Comparison of ENCODE assay signal across 8 mouse cellular contexts in the genomic region with DNA sequence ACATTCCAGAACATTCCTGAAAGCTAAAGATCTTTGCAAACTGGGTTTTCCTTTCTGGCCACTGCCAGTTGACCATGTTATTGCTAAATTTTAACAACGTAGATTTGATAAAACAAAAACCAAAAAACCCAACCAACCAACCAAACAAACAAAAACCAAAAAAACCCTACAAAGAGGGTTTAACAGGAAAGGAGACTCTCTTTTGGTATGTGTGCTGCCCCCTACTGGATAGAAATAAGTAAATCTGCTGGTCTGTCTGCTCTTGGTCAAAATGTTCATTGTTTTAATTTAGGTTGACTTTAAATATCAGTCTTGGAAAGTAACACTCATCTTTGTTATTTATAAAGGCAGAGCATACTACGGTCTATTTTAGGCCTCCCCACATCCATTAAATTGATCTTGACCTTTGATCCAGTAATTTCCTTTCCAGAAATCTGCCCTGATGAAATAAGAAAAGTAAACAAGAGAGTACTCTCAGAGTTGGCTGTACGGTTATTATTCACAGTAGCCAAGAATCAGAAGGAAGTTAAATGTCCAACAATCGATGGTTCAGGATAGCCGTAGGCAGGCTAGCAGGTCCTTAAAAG. TPM values are rescaled to one million over a fixed set of nuclear protein-coding genes. Genes with fewer than 3 reads are reported as not detected.
DNase-seq lines count a peak whose midpoint lies in the region; ATAC-seq and TF ChIP-seq lines count a peak whose summit lies in the region.

No protein-coding gene starts in this region.

- intact Hi-C loops in gastrocnemius, postnatal 14 days (cut with DNase I; ENCODE audit: low total_unique reads), result loop anchor here (5.0 kb wide), 1 partner anchor 131 kb away; no protein-coding TSS in a partner anchor

- H3K4me3 ChIP-seq in midbrain, embryonic 11.5 days (ENCODE audit: low read depth, low read length), result no peak overlapping the region
- no peak overlapping the region for H3K4me3 ChIP-seq in midbrain, embryonic 10.5 days
- no peak overlapping the region for H3K4me3 ChIP-seq in small intestine, adult 2 months (ENCODE audit: low read depth, low read length)

- TF ChIP-seq POLR2A in small intestine, adult 2 months (IDR thresholded peaks at IDR 0.05; ENCODE audit: low read depth, low read length), result no peak

- H3K4me2 ChIP-seq in midbrain, embryonic 11.5 days, result no peak overlapping the region

- no peak for TF ChIP-seq CTCF in small intestine, adult 2 months (IDR thresholded peaks at IDR 0.05; ENCODE audit: extremely low read depth, insufficient read length, insufficient replicate concordance, low read depth, low read length)

- H3K9me3 ChIP-seq in midbrain, embryonic 11.5 days (ENCODE audit: control insufficient read depth, low read length), result no peaks in the 10 kb centered on the region
- no peaks in the 10 kb centered on the region for H3K9me3 ChIP-seq in midbrain, embryonic 10.5 days (replicated peaks)

- H3K4me1 ChIP-seq in midbrain, embryonic 11.5 days (ENCODE audit: control insufficient read depth, insufficient read depth, low read length), result peaks cover 8% of the 10 kb centered on the region; the same call in 1 of the 2 replicates
- H3K4me1 ChIP-seq in midbrain, embryonic 10.5 days, result peaks cover 11% of the 10 kb centered on the region
- H3K4me1 ChIP-seq in small intestine, adult 2 months (ENCODE audit: control insufficient read depth, insufficient read depth, insufficient read length, low read length), result peaks cover 14% of the 10 kb centered on the region

- H3K27me3 ChIP-seq in midbrain, embryonic 11.5 days (ENCODE audit: control insufficient read depth, insufficient read depth, low read length), result no peaks in the 10 kb centered on the region
- no peaks in the 10 kb centered on the region for H3K27me3 ChIP-seq in midbrain, embryonic 10.5 days (ENCODE audit: low read depth, poor library complexity, severe bottlenecking)
- no peaks in the 10 kb centered on the region for H3K27me3 ChIP-seq in small intestine, adult 2 months (ENCODE audit: control insufficient read depth, insufficient read depth, low read length)

- no peaks in the 10 kb centered on the region for H3K36me3 ChIP-seq in midbrain, embryonic 11.5 days (ENCODE audit: control insufficient read depth, insufficient read depth, low read length)
- H3K36me3 ChIP-seq in midbrain, embryonic 10.5 days, result no peaks in the 10 kb centered on the region
- H3K36me3 ChIP-seq in small intestine, adult 2 months (ENCODE audit: control insufficient read depth, insufficient read depth, low read length), result no peaks in the 10 kb centered on the region

- no peak overlapping the region for H3K9ac ChIP-seq in midbrain, embryonic 11.5 days (ENCODE audit: low read length)

- DNase-seq in gastrocnemius, adult 18-20 months (ENCODE audit: low spot score), result peak; percentile 24
- no peak for DNase-seq in gastrocnemius, postnatal 14 days
- peak; percentile 82 for DNase-seq in midbrain, embryonic 11.5 days (ENCODE audit: low spot score, missing footprints)
- DNase-seq in midbrain, embryonic 10.5 days (ENCODE audit: low spot score), result no peak
- DNase-seq in induced T-regulatory cell, adult 2 months (ENCODE audit: low read depth), result peak; percentile 67
- DNase-seq in layer of hippocampus, postnatal 25 days (ENCODE audit: extremely low spot score in 1 of 2, low spot score in 1 of 2), result no peak
- no peak for DNase-seq in yolk sac, embryonic 10.5 days (ENCODE audit: low spot score)

- no peak for ATAC-seq in midbrain, embryonic 11.5 days (ENCODE audit: low FRiP score)

- WGBS in midbrain, embryonic 11.5 days, result 76% methylated on average over 5 of the region's 5 CpGs
- WGBS in midbrain, embryonic 10.5 days, result 69% methylated on average over 5 of the region's 5 CpGs
- WGBS in small intestine, adult 2 months, result 9% methylated on average over 5 of the region's 5 CpGs

- no peak overlapping the region for H3K27ac ChIP-seq in midbrain, embryonic 11.5 days (ENCODE audit: low read depth, low read length)
- H3K27ac ChIP-seq in midbrain, embryonic 10.5 days (replicated peaks), result no peak overlapping the region
- H3K27ac ChIP-seq in small intestine, adult 2 months (ENCODE audit: insufficient read depth, low read depth, low read length), result peak overlapping the region; percentile 81

RNA-seq across cellular contexts. Expression of gene Prr5l, which starts 54.7 kb away (rescaled TPM):
- under 1 TPM; 0.16 to 0.19 TPM for total RNA-seq in gastrocnemius, adult 18-20 months (2021)
- 1 to 10 TPM; 1.1 to 2.2 TPM for total RNA-seq in gastrocnemius, postnatal 14 days (2021)
- 12.6 and 15.5 TPM in 2 replicates for polyA plus RNA-seq in midbrain, embryonic 11.5 days (2014; fragmentation: Nextera tagmentation; extraction: Ambion mirVana)
- polyA plus RNA-seq in midbrain, embryonic 10.5 days (2016; fragmentation: Nextera tagmentation; extraction: Ambion mirVana), result 22.7 and 25.2 TPM in 2 replicates
- 0.98 and 3.9 TPM in 2 replicates for polyA plus RNA-seq in small intestine, adult 2 months (2012; rRNA removed)
- total RNA-seq in layer of hippocampus, postnatal 25 days (2021), result 10 to 100 TPM in 1 of 2 experiments, 1 to 10 TPM in 1; 8.8 to 12.1 TPM

RNA-seq across cellular contexts. Expression of gene Commd9, which starts 57.9 kb away (rescaled TPM):
- total RNA-seq in gastrocnemius, adult 18-20 months (2021), result 10 to 100 TPM; 33.2 to 41.1 TPM
- total RNA-seq in gastrocnemius, postnatal 14 days (2021), result 10 to 100 TPM; 28.6 to 29.4 TPM
- 69.8 and 75.0 TPM in 2 replicates for polyA plus RNA-seq in midbrain, embryonic 11.5 days (2014; fragmentation: Nextera tagmentation; extraction: Ambion mirVana)
- polyA plus RNA-seq in midbrain, embryonic 10.5 days (2016; fragmentation: Nextera tagmentation; extraction: Ambion mirVana), result 66.7 and 71.8 TPM in 2 replicates
- 16.8 and 23.6 TPM in 2 replicates for polyA plus RNA-seq in small intestine, adult 2 months (2012; rRNA removed)
- 10 to 100 TPM; 30.2 to 44.4 TPM for total RNA-seq in layer of hippocampus, postnatal 25 days (2021)

Comparison
In these comparisons a context has a peak if more than half of its experiments do, and no peak if none do; other contexts are left out.
1. DNase-seq: peak in gastrocnemius, adult 18-20 months (single experiment), midbrain, embryonic 11.5 days (single experiment) and induced T-regulatory cell, adult 2 months (single experiment); none in gastrocnemius, postnatal 14 days (single experiment), midbrain, embryonic 10.5 days (single experiment), layer of hippocampus, postnatal 25 days (0 of 2) and yolk sac, embryonic 10.5 days (single experiment).